Mouse (Mus musculus) embryonic facial prominence, embryonic 11.5 days (tissue): ENCODE results near the gene Rai1. TPM values are rescaled to one million over a fixed set of nuclear protein-coding genes. Genes with fewer than 3 reads are reported as not detected.

ENCODE experiments used
- ATAC-seq: fragments of 200-750 bp; cut with Nextera tagmentation; replicated peaks from 2 replicates; pipeline ENCODE4 v1.8.0; 2017; ENCODE audit warnings: low read depth; ENCODE audit not compliant: insufficient number of reproducible peaks, low FRiP score, low TSS enrichment
- DNase-seq: peaks from one replicate; pipeline ENCODE4 v3.0.0-alpha.2; 2015; ENCODE audit warnings: low spot score
- H3K27ac ChIP-seq: fragments of 300-500 bp; sonication (generic); replicated peaks from 2 replicates; pipeline ENCODE4 v1.5.1; 2014; ENCODE audit warnings: mild to moderate bottlenecking, low read depth, low read length, control low read depth
- H3K27me3 ChIP-seq: fragments of 300-500 bp; sonication (generic); 2 replicates; pipeline ENCODE4 v1.6.1; 2014; ENCODE audit warnings: mild to moderate bottlenecking, low read length, moderate library complexity, mixed read lengths; ENCODE audit not compliant: control insufficient read depth, insufficient read depth
- H3K36me3 ChIP-seq: fragments of 300-500 bp; sonication (generic); replicated peaks from 2 replicates; pipeline ENCODE4 v1.6.1; 2014; ENCODE audit warnings: low read depth, mild to moderate bottlenecking, low read length, moderate library complexity, mixed read lengths; ENCODE audit not compliant: control insufficient read depth, insufficient read depth
- H3K4me1 ChIP-seq: fragments of 300-500 bp; sonication (generic); 2 replicates; pipeline ENCODE4 v1.6.1; 2014; ENCODE audit warnings: low read length, mixed read lengths; ENCODE audit not compliant: control insufficient read depth, insufficient read depth
- H3K4me2 ChIP-seq: fragments of 300-500 bp; sonication (generic); 2 replicates; pipeline ENCODE4 v1.6.1; 2014; ENCODE audit warnings: low read depth, mild to moderate bottlenecking, control low read depth, low read length, moderate library complexity
- H3K4me3 ChIP-seq: fragments of 300-500 bp; sonication (generic); 2 replicates; pipeline ENCODE4 v1.5.1; 2014; ENCODE audit warnings: low read depth, low read length, control low read depth
- H3K9ac ChIP-seq: fragments of 300-500 bp; sonication (generic); replicated peaks from 2 replicates; pipeline ENCODE4 v1.6.1; 2014; ENCODE audit warnings: mild to moderate bottlenecking, control low read depth, low read length
- H3K9me3 ChIP-seq: fragments of 300-500 bp; sonication (generic); replicated peaks from 2 replicates; pipeline ENCODE4 v1.6.1; 2016; ENCODE audit warnings: mild to moderate bottlenecking, low read length, inconsistent platforms, mixed read lengths; ENCODE audit not compliant: control insufficient read depth
- WGBS: fragments of 180-500 bp; shearing (Covaris S2); extraction: QIAGEN DNeasy Blood & Tissue Kit; methylation state at CpG from one replicate; pipeline ENCODE4 v1.1.7; 2014; 5-methylcytosine and 5-hydroxymethylcytosine counted together
- polyA plus RNA-seq: library from polyadenylated mRNA; unstranded; fragments of >200 nt; fragmentation: Nextera tagmentation; extraction: Ambion mirVana; gene quantifications from 2 replicates; pipeline ENCODE4 v1.2.1, GENCODE M21; 2014

Gene Rai1
- polyA plus RNA-seq, 1 experiment from 2014 or later: 21.0 TPM

- peak overlapping the region; percentile 3; the same call in 1 of the 2 replicates for H3K4me2 ChIP-seq
- DNase-seq (no peak), ATAC-seq (no peak)
- 85% methylated on average over 3 of the region's 3 CpGs for WGBS
- H3K9me3 ChIP-seq: no peaks in the 10 kb centered on the region
- no peak overlapping the region for H3K4me3 ChIP-seq
- H3K36me3 ChIP-seq: no peaks in the 10 kb centered on the region
- peaks cover 20% of the 10 kb centered on the region for H3K4me1 ChIP-seq
- H3K9ac ChIP-seq: no peak overlapping the region
- no peak overlapping the region; the same call in 1 of the 2 replicates for H3K27ac ChIP-seq
- no peaks in the 10 kb centered on the region for H3K27me3 ChIP-seq
These were observed 2.6 kb downstream of the Rai1 start for GRCm38 (mm10) chr11:60107449-60107848.

- 31% methylated on average over 5 of the region's 5 CpGs for WGBS
- peak; percentile 57 for DNase-seq
- H3K27me3 ChIP-seq: no peaks in the 10 kb centered on the region
These were observed 3.9 kb downstream of the Rai1 start for GRCm38 (mm10) chr11:60108631-60109172.

GRCm38 (mm10) chr11:60110386-60110785, 5.6 kb downstream of the Rai1 start:
- no peaks in the 10 kb centered on the region for H3K36me3 ChIP-seq
- H3K9ac ChIP-seq: no peak overlapping the region
- no peak overlapping the region for H3K4me2 ChIP-seq
- no peaks in the 10 kb centered on the region for H3K27me3 ChIP-seq
- peaks cover 36% of the 10 kb centered on the region for H3K4me1 ChIP-seq
- H3K4me3 ChIP-seq: no peak overlapping the region
- WGBS: 71% methylated on average over 5 of the region's 5 CpGs
- no peak overlapping the region for H3K27ac ChIP-seq
- H3K9me3 ChIP-seq: no peaks in the 10 kb centered on the region
- ATAC-seq (no peak), DNase-seq (no peak)

More at GRCm38 (mm10) chr11:60108631-60109172, 3.9 kb downstream of the Rai1 start:
- no peaks in the 10 kb centered on the region for H3K36me3 ChIP-seq
- 0 out of 2 replicates have a peak overlapping the region, but pooled peaks have one; percentile 20 for H3K27ac ChIP-seq
- H3K4me1 ChIP-seq: peaks cover 25% of the 10 kb centered on the region
- no peak overlapping the region for H3K4me3 ChIP-seq
- no peaks in the 10 kb centered on the region for H3K9me3 ChIP-seq
- ATAC-seq: no peak
- H3K4me2 ChIP-seq: 0 out of 2 replicates have a peak overlapping the region, but pooled peaks have one; percentile 10
- no peak overlapping the region; the same call in 1 of the 2 replicates for H3K9ac ChIP-seq

- Histone ChIP-seq H3K27me3 (no peaks in the 10 kb centered on the region), H3K9me3 (no peaks in the 10 kb centered on the region), H3K4me3 (no peak overlapping the region), H3K4me1 (peaks cover 39% of the 10 kb centered on the region), H3K36me3 (no peaks in the 10 kb centered on the region), H3K4me2 (no peak overlapping the region), H3K27ac (no peak overlapping the region), H3K9ac (no peak overlapping the region)
- 93% methylated on average over 2 of the region's 2 CpGs for WGBS
- ATAC-seq (no peak), DNase-seq (no peak)
These were observed 6.8 kb downstream of the Rai1 start for GRCm38 (mm10) chr11:60111576-60111975.

- ATAC-seq (no peak), DNase-seq (peak; percentile 51)
- Histone ChIP-seq H3K4me3 (no peak overlapping the region), H3K27ac (peak overlapping the region; percentile 96), H3K4me2 (peak overlapping the region; percentile 82), H3K27me3 (no peaks in the 10 kb centered on the region), H3K4me1 (peaks cover 29% of the 10 kb centered on the region), H3K9me3 (no peaks in the 10 kb centered on the region), H3K36me3 (no peaks in the 10 kb centered on the region), H3K9ac (no peak overlapping the region; the same call in none of the 2 replicates)
- 3% methylated on average over 4 of the region's 4 CpGs for WGBS
These were observed 8.8 kb downstream of the Rai1 start for GRCm38 (mm10) chr11:60113624-60114023.

GRCm38 (mm10) chr11:60114296-60115023, 9.6 kb downstream of the Rai1 start:
- peak overlapping the region; percentile 82 for H3K4me2 ChIP-seq
- H3K4me1 ChIP-seq: peaks cover 23% of the 10 kb centered on the region
- 2% methylated on average over 21 of the region's 21 CpGs for WGBS
- peak overlapping the region; percentile 68 for H3K9ac ChIP-seq
- peak overlapping the region; percentile 44 for H3K4me3 ChIP-seq
- H3K27me3 ChIP-seq: no peaks in the 10 kb centered on the region
- H3K36me3 ChIP-seq: no peaks in the 10 kb centered on the region
- H3K9me3 ChIP-seq: no peaks in the 10 kb centered on the region
- peak overlapping the region; percentile 96 for H3K27ac ChIP-seq
- peak; percentile 60 for ATAC-seq
- peak; percentile 75 for DNase-seq

GRCm38 (mm10) chr11:60115024-60115538, 10.3 kb downstream of the Rai1 start:
- Histone ChIP-seq H3K9ac (peak overlapping the region; percentile 68), H3K4me3 (peak overlapping the region; percentile 44), H3K9me3 (no peaks in the 10 kb centered on the region), H3K27me3 (no peaks in the 10 kb centered on the region), H3K36me3 (no peaks in the 10 kb centered on the region), H3K4me1 (peaks cover 23% of the 10 kb centered on the region), H3K4me2 (peak overlapping the region; percentile 82), H3K27ac (peak overlapping the region; percentile 96)
- peak; percentile 90 for ATAC-seq
- peak; percentile 94 for DNase-seq
- WGBS: 0% methylated on average over 29 of the region's 43 CpGs
